Mouse (Mus musculus): ENCODE data around the gene Gpatch2. TPM values are rescaled to one million over a fixed set of nuclear protein-coding genes. Genes with fewer than 3 reads are reported as not detected.

The Gpatch2 gene
- polyA plus RNA-seq, 1 experiment from 2014 or later, result 23.5 TPM

DNA sequence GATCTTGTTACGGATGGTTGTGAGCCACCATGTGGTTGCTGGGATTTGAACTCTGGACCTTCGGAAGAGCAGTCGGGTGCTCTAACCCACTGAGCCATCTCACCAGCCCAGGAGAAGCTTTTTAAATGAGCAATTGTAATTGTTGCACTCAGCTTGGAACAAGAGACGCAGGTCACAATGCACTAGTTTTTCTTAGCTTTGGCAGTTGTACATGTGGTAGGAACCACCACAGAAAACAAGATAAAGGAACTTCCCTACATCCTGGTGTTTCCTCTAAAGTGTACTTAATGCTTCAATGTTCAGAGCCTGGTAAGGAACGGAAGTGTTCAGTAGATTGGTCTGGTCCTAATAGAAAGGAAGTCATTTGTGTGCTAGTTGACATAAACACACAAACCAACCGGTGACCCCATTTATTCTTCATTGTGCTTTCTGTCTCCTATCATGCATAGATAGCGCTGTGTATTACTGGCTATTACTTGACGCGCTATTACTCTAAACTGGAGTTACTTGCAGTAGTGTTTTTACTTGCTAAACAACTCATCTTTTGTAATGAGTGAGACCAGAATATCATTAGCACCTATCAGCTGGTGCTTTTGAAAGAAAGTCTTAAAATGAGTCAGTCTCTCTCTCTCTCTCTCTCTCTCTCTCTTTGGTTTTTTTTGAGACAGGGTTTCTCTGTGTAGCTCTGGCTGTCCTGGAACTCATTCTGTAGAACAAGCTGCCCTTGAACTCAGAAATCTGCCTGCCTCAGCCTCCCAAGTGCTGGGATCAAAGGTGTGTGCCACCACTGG lies 1.5 kb downstream of the Gpatch2 start:
- Histone ChIP-seq H3K27me3 (ENCODE audit: control insufficient read depth, insufficient read depth, low read length) (no peaks in the 10 kb centered on the region), H3K9me3 (ENCODE audit: control insufficient read depth, low read depth, low read length) (no peaks in the 10 kb centered on the region), H3K4me2 (replicated peaks; ENCODE audit: low read depth, low read length) (no peak overlapping the region), H3K27ac (ENCODE audit: low read length) (no peak overlapping the region), H3K9ac (replicated peaks; ENCODE audit: low read depth, low read length) (no peak overlapping the region), H3K4me1 (ENCODE audit: control insufficient read depth, insufficient read depth, low read length) (no peaks in the 10 kb centered on the region), H3K4me3 (ENCODE audit: low read depth, low read length) (no peak overlapping the region), H3K36me3 (ENCODE audit: control insufficient read depth, insufficient read depth, low read length) (no peaks in the 10 kb centered on the region)
- whole genome bisulfite sequencing, result 88% methylated on average over 9 of the region's 9 CpGs
- ATAC-seq (ENCODE audit: insufficient number of reproducible peaks, insufficient read depth, low FRiP score, low read depth), result no peak

DNA sequence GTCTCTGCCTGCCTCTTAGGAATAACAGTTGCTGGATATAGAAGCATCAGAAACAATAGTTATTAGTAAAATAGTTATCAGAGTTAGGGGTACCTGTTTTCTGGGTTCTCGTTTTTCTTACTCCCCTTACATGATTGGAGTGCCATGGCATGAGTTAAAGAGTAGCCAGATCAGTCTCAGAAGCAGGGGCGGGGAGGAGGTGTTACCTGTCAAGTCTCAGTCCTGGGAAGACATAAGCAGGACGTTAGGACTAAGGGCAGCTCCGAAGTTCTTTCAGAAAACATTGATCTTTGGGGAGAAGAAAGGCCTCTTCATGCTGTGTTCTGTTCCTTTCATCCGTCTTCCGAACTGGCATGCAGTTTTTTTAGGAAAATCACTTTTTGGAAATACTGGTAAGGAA lies 5.4 kb downstream of the Gpatch2 start:
- H3K9ac ChIP-seq (replicated peaks; ENCODE audit: low read depth, low read length), result no peak overlapping the region
- no peak overlapping the region for H3K4me2 ChIP-seq (replicated peaks; ENCODE audit: low read depth, low read length)
- H3K9me3 ChIP-seq (ENCODE audit: control insufficient read depth, low read depth, low read length), result no peaks in the 10 kb centered on the region
- H3K4me3 ChIP-seq (ENCODE audit: low read depth, low read length), result no peak overlapping the region
- WGBS, result 70% methylated on average over 6 of the region's 6 CpGs
- no peak overlapping the region for H3K27ac ChIP-seq (ENCODE audit: low read length)
- H3K27me3 ChIP-seq (ENCODE audit: control insufficient read depth, insufficient read depth, low read length), result no peaks in the 10 kb centered on the region
- H3K4me1 ChIP-seq (ENCODE audit: control insufficient read depth, insufficient read depth, low read length), result no peaks in the 10 kb centered on the region
- H3K36me3 ChIP-seq (ENCODE audit: control insufficient read depth, insufficient read depth, low read length), result peaks cover 3% of the 10 kb centered on the region; the same call in 1 of the 2 replicates
- no peak for ATAC-seq (ENCODE audit: insufficient number of reproducible peaks, insufficient read depth, low FRiP score, low read depth)

DNA sequence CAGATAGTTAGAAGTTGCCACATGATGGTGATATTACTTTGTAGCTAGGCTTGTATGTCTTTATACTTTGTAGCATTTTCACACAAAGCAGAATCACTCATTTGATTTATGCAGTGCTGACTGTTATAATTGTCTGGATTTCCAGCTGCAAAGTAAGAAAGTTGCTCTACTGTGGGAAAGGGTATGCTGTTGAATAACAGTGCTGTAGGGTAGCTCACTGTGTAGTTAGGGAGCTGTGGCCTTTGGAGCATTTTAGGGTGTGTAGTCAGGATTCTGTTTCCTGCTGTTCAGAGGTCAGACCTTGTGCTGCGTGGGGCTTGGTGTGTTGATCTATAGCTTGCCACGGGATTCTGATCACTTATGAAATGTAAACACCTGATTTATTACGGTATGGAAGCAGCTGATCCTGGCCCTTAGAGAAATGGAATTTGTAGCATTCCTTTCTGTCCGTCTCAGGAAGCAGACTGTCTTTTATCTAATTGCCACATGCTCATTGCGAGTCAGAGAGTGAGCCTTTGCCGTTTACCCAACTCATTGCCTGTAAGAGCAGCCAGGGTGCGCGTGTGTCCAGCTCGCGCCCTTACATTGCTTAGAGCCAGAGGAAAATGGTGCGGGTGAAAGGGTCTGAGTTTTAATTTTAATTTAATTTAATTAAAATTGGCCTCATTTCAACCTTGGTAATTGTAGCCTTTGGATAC lies 11.2 kb downstream of the Gpatch2 start:
- Histone ChIP-seq H3K27ac (ENCODE audit: low read length) (no peak overlapping the region), H3K36me3 (ENCODE audit: control insufficient read depth, insufficient read depth, low read length) (peaks cover 5% of the 10 kb centered on the region; the same call in 1 of the 2 replicates), H3K4me1 (ENCODE audit: control insufficient read depth, insufficient read depth, low read length) (peaks cover 10% of the 10 kb centered on the region; the same call in 1 of the 2 replicates), H3K4me2 (replicated peaks; ENCODE audit: low read depth, low read length) (no peak overlapping the region), H3K9ac (replicated peaks; ENCODE audit: low read depth, low read length) (no peak overlapping the region), H3K27me3 (ENCODE audit: control insufficient read depth, insufficient read depth, low read length) (no peaks in the 10 kb centered on the region), H3K4me3 (ENCODE audit: low read depth, low read length) (no peak overlapping the region), H3K9me3 (ENCODE audit: control insufficient read depth, low read depth, low read length) (no peaks in the 10 kb centered on the region)
- 58% methylated on average over 11 of the region's 11 CpGs for WGBS
- no peak for ATAC-seq (ENCODE audit: insufficient number of reproducible peaks, insufficient read depth, low FRiP score, low read depth)

DNA sequence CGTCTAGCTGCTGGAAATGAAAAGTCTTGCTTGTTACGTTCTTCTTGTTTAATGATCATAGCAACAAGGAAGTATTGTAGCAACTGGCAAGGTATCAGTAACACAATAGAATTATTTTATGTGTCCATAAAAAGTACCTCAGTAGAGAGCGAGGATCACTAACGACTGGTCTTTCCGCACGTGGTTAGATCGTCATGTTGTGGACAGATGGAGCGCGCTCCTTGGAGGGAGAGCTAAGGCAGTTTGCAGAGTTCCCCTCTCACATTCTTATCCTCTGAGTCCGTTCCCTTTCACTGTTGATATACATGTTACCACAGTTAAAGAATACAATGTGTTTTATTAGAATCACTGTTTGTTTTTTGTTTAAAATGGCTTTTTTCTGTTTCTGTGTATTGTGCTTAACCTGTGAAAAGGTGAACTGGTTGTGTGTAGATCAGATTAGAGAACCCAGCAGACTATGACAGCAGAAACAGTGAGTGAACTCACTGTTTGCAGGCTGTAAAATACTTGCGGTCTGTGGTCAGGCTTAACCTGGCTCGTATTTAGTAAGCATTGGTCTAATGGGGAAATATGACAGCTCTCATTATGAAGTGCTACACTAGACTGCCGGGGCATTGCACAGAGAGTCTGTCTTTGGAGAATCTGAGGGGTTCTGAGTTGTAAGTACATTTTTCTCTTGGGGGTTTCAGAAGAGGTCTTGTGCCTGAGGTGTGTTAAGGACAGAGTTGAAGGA lies 13.3 kb downstream of the Gpatch2 start:
- no peak for ATAC-seq (ENCODE audit: insufficient number of reproducible peaks, insufficient read depth, low FRiP score, low read depth)
- Histone ChIP-seq H3K27ac (ENCODE audit: low read length) (no peak overlapping the region), H3K36me3 (ENCODE audit: control insufficient read depth, insufficient read depth, low read length) (peaks cover 8% of the 10 kb centered on the region; the same call in 1 of the 2 replicates)

DNA sequence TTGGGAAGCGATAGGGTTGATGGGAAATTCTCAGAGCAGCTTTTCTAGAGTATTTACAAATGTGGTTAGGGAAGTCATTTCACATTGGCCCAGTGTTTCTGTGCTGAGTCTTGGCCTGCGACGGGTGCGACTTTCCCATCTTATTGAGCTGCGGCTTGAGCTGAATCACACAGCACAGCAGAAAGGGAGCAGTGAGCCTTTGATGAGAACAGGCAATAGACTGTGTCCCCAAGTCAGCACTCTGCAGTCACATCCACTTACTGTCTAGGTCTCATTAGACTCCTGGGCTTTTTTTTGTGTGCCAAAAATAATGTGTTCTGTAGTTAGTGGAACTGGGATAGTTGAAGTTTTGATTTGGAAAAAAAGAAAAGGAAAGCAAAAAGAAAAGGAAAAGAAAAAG lies 14.9 kb downstream of the Gpatch2 start:
- Histone ChIP-seq H3K36me3 (ENCODE audit: control insufficient read depth, insufficient read depth, low read length) (peaks cover 8% of the 10 kb centered on the region; the same call in 1 of the 2 replicates), H3K4me3 (ENCODE audit: low read depth, low read length) (no peak overlapping the region), H3K9ac (replicated peaks; ENCODE audit: low read depth, low read length) (no peak overlapping the region), H3K27ac (ENCODE audit: low read length) (no peak overlapping the region), H3K27me3 (ENCODE audit: control insufficient read depth, insufficient read depth, low read length) (no peaks in the 10 kb centered on the region), H3K4me1 (ENCODE audit: control insufficient read depth, insufficient read depth, low read length) (peaks cover 10% of the 10 kb centered on the region; the same call in 1 of the 2 replicates), H3K9me3 (ENCODE audit: control insufficient read depth, low read depth, low read length) (no peaks in the 10 kb centered on the region), H3K4me2 (replicated peaks; ENCODE audit: low read depth, low read length) (no peak overlapping the region)
- WGBS, result 96% methylated on average over 5 of the region's 5 CpGs
- ATAC-seq (ENCODE audit: insufficient number of reproducible peaks, insufficient read depth, low FRiP score, low read depth), result no peak

More for the DNA sequence above, 13.3 kb downstream of the Gpatch2 start:
- H3K4me3 ChIP-seq (ENCODE audit: low read depth, low read length), result no peak overlapping the region
- H3K9ac ChIP-seq (replicated peaks; ENCODE audit: low read depth, low read length), result no peak overlapping the region
- WGBS, result 78% methylated on average over 13 of the region's 13 CpGs
- no peaks in the 10 kb centered on the region for H3K9me3 ChIP-seq (ENCODE audit: control insufficient read depth, low read depth, low read length)
- no peaks in the 10 kb centered on the region for H3K27me3 ChIP-seq (ENCODE audit: control insufficient read depth, insufficient read depth, low read length)
- peaks cover 10% of the 10 kb centered on the region; the same call in 1 of the 2 replicates for H3K4me1 ChIP-seq (ENCODE audit: control insufficient read depth, insufficient read depth, low read length)
- no peak overlapping the region for H3K4me2 ChIP-seq (replicated peaks; ENCODE audit: low read depth, low read length)

DNA sequence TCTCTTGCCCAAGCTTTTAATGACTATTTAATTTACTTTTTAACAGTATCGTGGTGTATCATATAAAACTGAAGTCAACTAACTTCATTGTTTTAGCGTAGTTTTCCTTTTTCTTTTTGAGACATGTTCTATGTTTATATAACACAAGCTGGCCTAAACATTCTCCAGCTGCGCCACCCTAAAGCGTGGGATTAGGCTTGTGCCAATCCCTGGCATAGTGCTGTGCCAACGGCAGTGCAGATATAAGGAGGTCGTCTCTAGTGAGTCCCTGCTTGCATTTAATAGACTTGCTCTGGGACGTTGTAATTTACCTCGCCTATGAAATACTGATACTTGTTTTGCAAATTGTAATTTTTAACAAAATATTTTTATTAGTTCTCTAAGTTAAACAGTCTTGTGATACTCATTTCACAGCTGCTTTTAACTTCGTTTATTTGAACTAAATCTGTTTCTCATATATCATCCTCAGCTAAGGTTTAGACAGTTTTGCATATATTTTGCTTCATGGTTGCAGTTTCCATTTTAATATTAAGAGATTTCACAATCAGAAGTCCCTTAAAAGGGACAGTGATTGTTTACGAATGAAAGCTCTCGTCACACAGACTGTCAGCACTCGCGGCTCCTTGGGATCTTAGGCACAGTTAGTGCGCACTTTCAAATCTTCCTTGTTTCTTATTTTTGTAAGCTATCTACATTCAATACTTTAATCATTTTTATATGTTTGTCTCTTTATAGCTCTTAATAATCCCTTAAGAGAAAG lies 17.1 kb downstream of the Gpatch2 start:
- WGBS, result 65% methylated on average over 14 of the region's 14 CpGs
- ATAC-seq (ENCODE audit: insufficient number of reproducible peaks, insufficient read depth, low FRiP score, low read depth), result no peak
- Histone ChIP-seq H3K36me3 (ENCODE audit: control insufficient read depth, insufficient read depth, low read length) (peaks cover 3% of the 10 kb centered on the region; the same call in 1 of the 2 replicates), H3K4me3 (ENCODE audit: low read depth, low read length) (no peak overlapping the region), H3K9me3 (ENCODE audit: control insufficient read depth, low read depth, low read length) (no peaks in the 10 kb centered on the region), H3K9ac (replicated peaks; ENCODE audit: low read depth, low read length) (no peak overlapping the region), H3K4me2 (replicated peaks; ENCODE audit: low read depth, low read length) (no peak overlapping the region), H3K4me1 (ENCODE audit: control insufficient read depth, insufficient read depth, low read length) (no peaks in the 10 kb centered on the region), H3K27me3 (ENCODE audit: control insufficient read depth, insufficient read depth, low read length) (no peaks in the 10 kb centered on the region), H3K27ac (ENCODE audit: low read length) (no peak overlapping the region)

DNA sequence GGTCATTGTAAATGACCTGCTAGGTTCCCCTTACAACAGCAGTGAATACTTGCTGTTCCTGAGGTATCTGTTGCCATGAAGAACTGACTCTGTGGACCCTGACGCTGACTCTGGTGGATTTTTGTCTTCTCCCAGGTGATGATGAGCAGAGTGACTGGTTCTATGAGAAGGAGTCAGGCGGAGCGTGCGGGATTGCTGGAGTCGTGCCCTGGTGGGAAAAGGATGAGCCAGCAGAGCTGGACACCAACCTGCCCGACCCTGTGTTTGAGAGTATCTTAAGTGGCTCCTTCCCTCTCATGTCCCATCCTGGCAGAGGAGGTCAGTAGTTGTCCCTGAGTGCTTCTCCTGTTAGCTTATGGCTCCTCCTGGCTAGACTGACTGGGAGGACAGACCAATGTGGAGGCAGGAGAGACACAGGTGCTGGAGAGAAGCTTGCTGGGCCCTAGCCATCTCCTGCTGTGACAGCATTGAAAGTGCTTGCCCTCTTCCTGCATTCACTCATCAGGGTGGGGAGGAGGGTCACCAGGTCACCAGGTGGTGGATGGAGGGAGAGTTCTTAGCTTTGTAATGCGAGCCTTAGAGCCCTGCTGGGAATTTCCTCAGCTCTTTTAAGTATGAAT lies 17.8 kb downstream of the Gpatch2 start:
- Histone ChIP-seq H3K36me3 (ENCODE audit: control insufficient read depth, insufficient read depth, low read length) (peaks cover 3% of the 10 kb centered on the region; the same call in 1 of the 2 replicates), H3K27me3 (ENCODE audit: control insufficient read depth, insufficient read depth, low read length) (no peaks in the 10 kb centered on the region), H3K9ac (replicated peaks; ENCODE audit: low read depth, low read length) (no peak overlapping the region), H3K27ac (ENCODE audit: low read length) (no peak overlapping the region), H3K4me2 (replicated peaks; ENCODE audit: low read depth, low read length) (no peak overlapping the region), H3K9me3 (ENCODE audit: control insufficient read depth, low read depth, low read length) (no peaks in the 10 kb centered on the region), H3K4me1 (ENCODE audit: control insufficient read depth, insufficient read depth, low read length) (no peaks in the 10 kb centered on the region), H3K4me3 (ENCODE audit: low read depth, low read length) (no peak overlapping the region)
- no peak for ATAC-seq (ENCODE audit: insufficient number of reproducible peaks, insufficient read depth, low FRiP score, low read depth)
- 66% methylated on average over 7 of the region's 7 CpGs for WGBS
